Mouse (Mus musculus) liver, postnatal 0 days (tissue): ENCODE measurements around the gene Kcnn3.

Source experiments
- CTCF ChIP-seq: sonication (generic); IDR thresholded peaks from 2 replicates; pipeline ENCODE4 v1.5.1; 2016; ENCODE audit warnings: antibody characterized with exemption, low read depth
- EP300 ChIP-seq: IDR thresholded peaks from 2 replicates; pipeline ENCODE4 v1.6.1; 2016; ENCODE audit warnings: antibody characterized with exemption, low read depth, mild to moderate bottlenecking

DNA sequence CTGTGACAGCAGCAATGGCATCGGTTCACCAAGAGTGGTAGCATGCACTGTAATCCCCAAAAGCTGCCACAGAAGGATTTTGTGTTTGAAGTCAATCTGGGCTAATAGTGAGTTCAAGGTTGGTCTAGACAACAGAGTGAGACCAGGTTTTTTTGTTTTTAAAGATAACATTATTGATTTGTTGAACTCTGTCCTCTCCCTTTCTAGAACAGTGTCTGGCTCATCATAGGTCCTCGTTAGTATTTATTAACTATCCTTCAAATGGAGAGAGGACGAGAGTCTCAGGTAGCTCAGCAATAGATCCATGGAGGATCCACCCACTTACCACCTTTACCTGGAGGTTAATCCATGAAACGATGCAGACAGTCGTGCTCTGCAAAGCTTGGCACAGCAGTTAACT, 137.1 kb downstream of the Kcnn3 start:
- TF ChIP-seq CTCF (no peak), EP300 (no peak)
